Mouse (Mus musculus) testis, postnatal 14 days (tissue): ENCODE measurements around the gene Wdr24.
A peak's percentile ranks its signal among the peaks of the same experiment; 100 is the strongest.
"Not testable (repeated sequence)": the region's sequence is repeated elsewhere in the genome, so short reads cannot be mapped to it uniquely, and the experiment has no call there.

Source experiments
- DNase-seq: peaks from one replicate; pipeline ENCODE4 v3.0.0; 2021; ENCODE audit warnings: low spot score

Gene Wdr24

GRCm38 (mm10) chr17:25860832-25861703 is 37.6 kb downstream of the Wdr24 start, which contains the start of gene Wdr90:
Wdr90 (minus strand) TSS chr17:25861501.
- peak; percentile 92 for DNase-seq

GRCm38 (mm10) chr17:25861704-25862612 is 38.5 kb downstream of the Wdr24 start:
- DNase-seq, result no peak

GRCm38 (mm10) chr17:25863681-25864080 is 40.3 kb downstream of the Wdr24 start:
- DNase-seq, result no peak

- no peak for DNase-seq
Observed at GRCm38 (mm10) chr17:25864311-25864710, 40.9 kb downstream of the Wdr24 start.

GRCm38 (mm10) chr17:25865288-25865687 is 41.9 kb downstream of the Wdr24 start:
- DNase-seq, result no peak

- DNase-seq, result no peak
Observed at GRCm38 (mm10) chr17:25866172-25866571, 42.7 kb downstream of the Wdr24 start.

- DNase-seq, result no peak
Observed at GRCm38 (mm10) chr17:25867509-25867835, 44.0 kb downstream of the Wdr24 start.

- DNase-seq, result peak; percentile 74
Observed at GRCm38 (mm10) chr17:25867836-25868600, 44.6 kb downstream of the Wdr24 start.

- DNase-seq, result peak; percentile 83
Observed at GRCm38 (mm10) chr17:25868601-25869191, 45.3 kb downstream of the Wdr24 start, which contains the start of gene Mcrip2. Mcrip2 (minus strand) TSS chr17:25868764.

GRCm38 (mm10) chr17:25869498-25869897 is 46.1 kb downstream of the Wdr24 start:
- DNase-seq, result no peak

GRCm38 (mm10) chr17:25869954-25870353 is 46.5 kb downstream of the Wdr24 start:
- no peak for DNase-seq

GRCm38 (mm10) chr17:25871566-25871965 is 48.1 kb downstream of the Wdr24 start:
- DNase-seq, result not testable (repeated sequence)

- no peak for DNase-seq
Observed at GRCm38 (mm10) chr17:25872676-25873075, 49.2 kb downstream of the Wdr24 start.

GRCm38 (mm10) chr17:25873405-25874147 is 50.1 kb downstream of the Wdr24 start:
- DNase-seq, result no peak

GRCm38 (mm10) chr17:25874148-25874720 is 50.8 kb downstream of the Wdr24 start:
- DNase-seq, result no peak

GRCm38 (mm10) chr17:25874721-25875170 is 51.3 kb downstream of the Wdr24 start, which contains the start of gene Mettl26:
Mettl26 (plus strand) TSS chr17:25875074.
- DNase-seq, result peak; percentile 82

GRCm38 (mm10) chr17:25875171-25876136 is 52.0 kb downstream of the Wdr24 start:
- DNase-seq, result peak; percentile 90

- no peak for DNase-seq
Observed at GRCm38 (mm10) chr17:25876347-25876915, 53.0 kb downstream of the Wdr24 start.

- DNase-seq, result no peak
Observed at GRCm38 (mm10) chr17:25877025-25877424, 53.6 kb downstream of the Wdr24 start.
